Mouse (Mus musculus) thymus, adult 2 months (tissue): ENCODE measurements around the gene Btbd9.

Experiments used
- CTCF ChIP-seq: fragments of 200-500 bp; IDR thresholded peaks from 2 replicates; pipeline ENCODE4 v1.5.1; 2012; ENCODE audit warnings: mild to moderate bottlenecking, control low read depth, low read length, moderate library complexity, borderline replicate concordance; ENCODE audit not compliant: control insufficient read depth, poor library complexity, insufficient read depth; ENCODE audit errors: extremely low read depth
- POLR2A ChIP-seq: fragments of 200-500 bp; IDR thresholded peaks from 2 replicates; pipeline ENCODE4 v1.6.1; 2012; ENCODE audit warnings: mild to moderate bottlenecking, low read length, control low read depth, moderate library complexity; ENCODE audit not compliant: control insufficient read depth, poor library complexity, insufficient read depth; ENCODE audit errors: extremely low read depth

DNA sequence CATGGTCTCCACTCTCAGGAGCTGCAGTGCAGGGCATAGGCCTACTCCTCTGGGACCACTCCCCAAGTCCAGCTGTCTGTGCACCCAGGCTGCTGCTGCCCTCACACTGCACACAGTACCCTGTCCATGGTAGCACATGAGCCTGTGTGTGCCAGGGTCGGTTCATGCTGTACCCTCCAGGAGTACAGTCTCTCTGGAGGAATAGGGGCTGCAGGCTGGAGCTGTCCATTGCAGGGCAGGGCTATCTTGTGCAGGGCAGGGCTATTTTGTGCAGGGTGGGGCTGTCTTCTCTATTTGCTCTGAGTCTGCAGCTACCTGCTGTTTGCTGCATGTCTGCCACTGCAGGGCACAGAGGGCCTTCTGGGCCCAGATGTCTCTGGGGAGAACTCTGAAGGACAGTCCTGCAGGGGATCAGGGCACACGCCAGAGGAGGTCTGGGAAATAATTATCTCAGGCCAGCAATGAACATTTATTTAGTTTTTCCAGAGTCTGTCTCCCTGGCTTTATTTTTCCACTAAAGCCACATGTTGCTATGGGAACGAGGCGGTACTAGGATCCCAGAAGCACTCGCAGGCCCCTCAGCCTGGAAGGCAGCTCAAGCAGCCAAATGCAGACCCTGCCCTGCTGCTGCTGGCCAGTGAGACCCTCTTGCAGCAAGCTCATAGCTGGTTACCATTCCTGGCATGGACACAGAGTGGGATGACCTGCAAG, 351.1 kb downstream of the Btbd9 start:
- TF ChIP-seq POLR2A: no peak
- no peak for TF ChIP-seq CTCF
